Mouse (Mus musculus): ENCODE measurements around the gene C3ar1.

The C3ar1 gene

GRCm38 (mm10) chr6:122810615-122811279 is 45.2 kb downstream of the C3ar1 start:
- Histone ChIP-seq H3K27me3 (ENCODE audit: insufficient read depth, low read length) (no peaks in the 10 kb centered on the region), H3K4me3 (replicated peaks; ENCODE audit: low read length) (peak overlapping the region; percentile 93), H3K4me1 (replicated peaks; ENCODE audit: low read depth, low read length) (peaks cover 45% of the 10 kb centered on the region), H3K36me3 (ENCODE audit: insufficient read depth, low read length) (no peaks in the 10 kb centered on the region), H3K9me3 (ENCODE audit: low read length) (no peaks in the 10 kb centered on the region)
- TF ChIP-seq POU5F1 (IDR thresholded peaks at IDR 0.05; ENCODE audit: borderline replicate concordance, low read length) = no peak
- TF ChIP-seq NANOG (IDR thresholded peaks at IDR 0.05; ENCODE audit: borderline replicate concordance, low read length) = no peak; the same call in 1 of the 2 replicates
- no peak for TF ChIP-seq CTCF (conservative IDR thresholded peaks at IDR 0.05; ENCODE audit: low read length)

- TF ChIP-seq CTCF (conservative IDR thresholded peaks at IDR 0.05; ENCODE audit: low read length) (no peak), POU5F1 (IDR thresholded peaks at IDR 0.05; ENCODE audit: borderline replicate concordance, low read length) (no peak), NANOG (IDR thresholded peaks at IDR 0.05; ENCODE audit: borderline replicate concordance, low read length) (no peak)
- peaks cover 45% of the 10 kb centered on the region for H3K4me1 ChIP-seq (replicated peaks; ENCODE audit: low read depth, low read length)
- no peaks in the 10 kb centered on the region for H3K9me3 ChIP-seq (ENCODE audit: low read length)
Observed at GRCm38 (mm10) chr6:122810022-122810614, 45.8 kb downstream of the C3ar1 start.

DNA sequence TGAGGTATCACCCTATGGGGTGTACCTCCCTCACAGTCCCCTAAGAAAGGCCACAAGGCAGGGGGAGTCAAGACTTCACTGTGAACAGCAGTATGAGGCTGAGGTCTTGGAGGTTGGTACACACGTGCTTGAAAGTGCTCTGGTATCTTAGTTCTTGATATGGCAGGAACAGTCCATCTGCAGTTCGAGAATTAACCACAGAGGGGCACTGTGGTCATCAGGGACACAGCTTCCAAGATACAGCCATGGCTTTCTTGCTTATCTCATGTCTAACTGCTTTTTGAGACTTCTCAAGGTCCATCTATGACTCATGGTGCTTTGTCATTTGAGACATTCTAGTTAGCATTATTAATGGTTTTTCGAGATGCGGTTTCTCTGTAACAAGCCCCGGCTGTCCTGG is 51.5 kb downstream of the C3ar1 start:
- Histone ChIP-seq H3K36me3 (ENCODE audit: insufficient read depth, low read length) (no peaks in the 10 kb centered on the region), H3K9me3 (ENCODE audit: low read length) (no peaks in the 10 kb centered on the region), H3K4me3 (replicated peaks; ENCODE audit: low read length) (no peak overlapping the region), H3K27me3 (ENCODE audit: insufficient read depth, low read length) (peaks cover 7% of the 10 kb centered on the region; the same call in 1 of the 2 replicates), H3K4me1 (replicated peaks; ENCODE audit: low read depth, low read length) (peaks cover 47% of the 10 kb centered on the region)
- TF ChIP-seq NANOG (IDR thresholded peaks at IDR 0.05; ENCODE audit: borderline replicate concordance, low read length) = no peak
- no peak for TF ChIP-seq POU5F1 (IDR thresholded peaks at IDR 0.05; ENCODE audit: borderline replicate concordance, low read length)
- peak; percentile 93 for TF ChIP-seq CTCF (conservative IDR thresholded peaks at IDR 0.05; ENCODE audit: low read length)

More at GRCm38 (mm10) chr6:122810022-122810614, 45.8 kb downstream of the C3ar1 start:
- H3K4me3 ChIP-seq (replicated peaks; ENCODE audit: low read length) = peak overlapping the region; percentile 93
- no peaks in the 10 kb centered on the region for H3K27me3 ChIP-seq (ENCODE audit: insufficient read depth, low read length)
- H3K36me3 ChIP-seq (ENCODE audit: insufficient read depth, low read length) = no peaks in the 10 kb centered on the region

GRCm38 (mm10) chr6:122801801-122802514 is 54.0 kb downstream of the C3ar1 start:
- Histone ChIP-seq H3K36me3 (ENCODE audit: insufficient read depth, low read length) (peaks cover 7% of the 10 kb centered on the region), H3K4me3 (replicated peaks; ENCODE audit: low read length) (peak overlapping the region; percentile 82), H3K27me3 (ENCODE audit: insufficient read depth, low read length) (peaks cover 7% of the 10 kb centered on the region; the same call in 1 of the 2 replicates), H3K9me3 (ENCODE audit: low read length) (no peaks in the 10 kb centered on the region), H3K4me1 (replicated peaks; ENCODE audit: low read depth, low read length) (peaks cover 40% of the 10 kb centered on the region)
- no peak for TF ChIP-seq NANOG (IDR thresholded peaks at IDR 0.05; ENCODE audit: borderline replicate concordance, low read length)
- TF ChIP-seq CTCF (conservative IDR thresholded peaks at IDR 0.05; ENCODE audit: low read length) = no peak
- no peak for TF ChIP-seq POU5F1 (IDR thresholded peaks at IDR 0.05; ENCODE audit: borderline replicate concordance, low read length)

- H3K4me1 ChIP-seq (replicated peaks; ENCODE audit: low read depth, low read length) = peaks cover 37% of the 10 kb centered on the region
- H3K9me3 ChIP-seq (ENCODE audit: low read length) = no peaks in the 10 kb centered on the region
- TF ChIP-seq CTCF (conservative IDR thresholded peaks at IDR 0.05; ENCODE audit: low read length) (no peak), POU5F1 (IDR thresholded peaks at IDR 0.05; ENCODE audit: borderline replicate concordance, low read length) (no peak), NANOG (IDR thresholded peaks at IDR 0.05; ENCODE audit: borderline replicate concordance, low read length) (no peak)
- H3K27me3 ChIP-seq (ENCODE audit: insufficient read depth, low read length) = peaks cover 7% of the 10 kb centered on the region; the same call in 1 of the 2 replicates
- H3K36me3 ChIP-seq (ENCODE audit: insufficient read depth, low read length) = peaks cover 13% of the 10 kb centered on the region
- peak within 1 kb of the TSS; percentile 82 for H3K4me3 ChIP-seq (replicated peaks; ENCODE audit: low read length)
Observed at GRCm38 (mm10) chr6:122801301-122801800, 54.6 kb downstream of the C3ar1 start, which contains the start of gene Slc2a3. Gene Slc2a3 (minus strand): TSS chr6:122801640.

DNA sequence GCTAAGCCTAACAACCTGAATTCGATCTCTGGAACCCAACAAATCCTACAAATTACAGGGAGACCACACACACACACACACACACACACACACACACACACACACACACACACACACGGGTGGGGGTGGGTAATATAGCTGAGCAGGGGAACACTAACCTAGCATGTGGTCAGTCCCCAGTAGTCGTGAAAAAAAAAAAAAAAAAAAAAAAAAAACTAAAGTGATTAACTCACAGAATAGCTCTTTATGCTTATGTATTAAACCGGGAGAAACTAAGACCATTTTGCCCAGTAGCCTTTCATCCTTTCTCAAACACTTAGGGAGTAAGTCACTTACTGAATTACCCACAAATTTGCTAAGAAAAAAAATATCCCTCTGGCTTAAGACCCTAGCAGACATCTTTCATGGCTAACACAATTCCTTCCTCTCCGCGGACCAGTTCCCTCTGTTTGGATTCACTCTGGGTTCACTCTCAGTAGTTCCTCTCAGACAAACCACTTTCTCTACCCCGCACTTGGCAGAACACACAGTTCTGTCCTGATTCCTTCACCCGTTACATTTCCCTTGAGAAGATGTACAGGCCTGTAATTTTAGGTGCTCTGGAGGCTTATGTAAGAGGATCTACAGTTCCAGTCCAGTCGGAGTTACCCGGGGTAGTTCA is 55.2 kb downstream of the C3ar1 start:
- peaks cover 34% of the 10 kb centered on the region for H3K4me1 ChIP-seq (replicated peaks; ENCODE audit: low read depth, low read length)
- H3K9me3 ChIP-seq (ENCODE audit: low read length) = no peaks in the 10 kb centered on the region
- TF ChIP-seq CTCF (conservative IDR thresholded peaks at IDR 0.05; ENCODE audit: low read length) = no peak
- H3K4me3 ChIP-seq (replicated peaks; ENCODE audit: low read length) = peak overlapping the region; percentile 82
- peaks cover 17% of the 10 kb centered on the region for H3K36me3 ChIP-seq (ENCODE audit: insufficient read depth, low read length)
- H3K27me3 ChIP-seq (ENCODE audit: insufficient read depth, low read length) = peaks cover 7% of the 10 kb centered on the region; the same call in 1 of the 2 replicates

All from E14TG2a.4 (cell line).